ENCODE assay signal across 8 mouse cellular contexts in the genomic region with DNA sequence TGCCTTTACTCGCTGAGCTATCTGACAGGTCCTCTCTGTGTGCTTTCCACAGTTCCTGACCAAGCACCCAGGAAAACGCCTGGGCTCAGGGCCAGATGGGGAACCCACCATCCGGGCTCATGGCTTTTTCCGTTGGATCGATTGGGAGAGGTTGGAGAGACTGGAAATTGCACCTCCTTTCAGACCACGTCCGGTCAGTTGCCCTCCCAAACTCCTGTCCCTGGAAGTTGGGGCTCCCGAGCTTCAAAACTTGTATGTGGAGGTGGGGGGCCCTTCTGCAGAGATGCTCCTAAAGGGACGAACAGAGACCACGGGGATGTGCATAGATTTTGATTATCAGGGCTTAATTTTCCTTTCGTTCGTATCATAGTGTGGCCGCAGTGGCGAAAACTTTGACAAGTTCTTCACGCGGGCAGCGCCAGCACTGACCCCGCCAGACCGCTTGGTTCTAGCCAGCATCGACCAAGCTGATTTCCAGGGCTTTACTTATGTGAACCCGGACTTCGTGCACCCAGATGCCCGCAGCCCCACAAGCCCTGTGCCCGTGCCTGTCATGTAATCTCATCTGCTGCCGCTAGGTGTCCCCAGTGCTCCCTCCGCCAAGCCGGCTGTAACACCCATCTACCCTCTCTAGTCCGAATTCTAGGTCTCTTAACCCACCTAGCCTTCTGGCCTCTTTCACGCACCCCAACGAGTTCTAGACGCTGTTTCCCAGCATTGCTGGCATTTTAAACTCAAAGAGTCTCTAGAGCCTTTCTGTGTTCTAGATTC. TPM values are rescaled to one million over a fixed set of nuclear protein-coding genes. Genes with fewer than 3 reads are reported as not detected.
A peak's percentile ranks its signal among the peaks of the same experiment; 100 is the strongest.
DNase-seq lines count a peak whose midpoint lies in the region; ATAC-seq and TF ChIP-seq lines count a peak whose summit lies in the region.

No protein-coding gene starts in this region.

- TF ChIP-seq CTCF in kidney, adult 2 months (conservative IDR thresholded peaks at IDR 0.05; ENCODE audit: insufficient read depth, insufficient read length, low read depth, low read length): peak; percentile 94

- 21% methylated on average over 31 of the region's 31 CpGs for WGBS in embryonic facial prominence, embryonic 10.5 days
- WGBS in kidney, adult 2 months: 20% methylated on average over 31 of the region's 31 CpGs
- whole genome bisulfite sequencing in limb, embryonic 11.5 days: 21% methylated on average over 31 of the region's 31 CpGs
- WGBS in midbrain, embryonic 15.5 days: 20% methylated on average over 31 of the region's 31 CpGs

- no peak for ATAC-seq in limb, embryonic 11.5 days (ENCODE audit: insufficient number of reproducible peaks, low FRiP score, low TSS enrichment, low read depth)
- 0 out of 2 replicates have a peak, but pooled peaks have one; percentile 7 for ATAC-seq in midbrain, embryonic 15.5 days (replicated peaks)

- peaks cover 3% of the 10 kb centered on the region; the same call in 1 of the 2 replicates for H3K9me3 ChIP-seq in embryonic facial prominence, embryonic 10.5 days
- H3K9me3 ChIP-seq in limb, embryonic 11.5 days (ENCODE audit: control insufficient read depth, low read length): no peaks in the 10 kb centered on the region
- H3K9me3 ChIP-seq in midbrain, embryonic 15.5 days: no peaks in the 10 kb centered on the region

- H3K9ac ChIP-seq in limb, embryonic 11.5 days (ENCODE audit: low read length): no peak overlapping the region
- no peak overlapping the region for H3K9ac ChIP-seq in midbrain, embryonic 15.5 days

- peak overlapping the region; percentile 37 for H3K4me3 ChIP-seq in embryonic facial prominence, embryonic 10.5 days
- H3K4me3 ChIP-seq in kidney, adult 2 months (ENCODE audit: insufficient read depth, low read depth, low read length): no peak overlapping the region
- no peak overlapping the region for H3K4me3 ChIP-seq in limb, embryonic 11.5 days (ENCODE audit: low read depth, low read length)
- no peak overlapping the region for H3K4me3 ChIP-seq in midbrain, embryonic 15.5 days

- H3K4me1 ChIP-seq in embryonic facial prominence, embryonic 10.5 days: peaks cover 37% of the 10 kb centered on the region
- no peaks in the 10 kb centered on the region for H3K4me1 ChIP-seq in kidney, adult 2 months (ENCODE audit: control insufficient read depth, insufficient read depth, low read length)
- peaks cover 7% of the 10 kb centered on the region for H3K4me1 ChIP-seq in limb, embryonic 11.5 days (ENCODE audit: control insufficient read depth, insufficient read depth, low read length)
- peaks cover 30% of the 10 kb centered on the region for H3K4me1 ChIP-seq in midbrain, embryonic 15.5 days

- no peak for TF ChIP-seq POLR2A in kidney, adult 2 months (IDR thresholded peaks at IDR 0.05; ENCODE audit: low read depth, low read length)

- no peak overlapping the region for H3K27ac ChIP-seq in embryonic facial prominence, embryonic 10.5 days (replicated peaks)
- H3K27ac ChIP-seq in kidney, adult 2 months (ENCODE audit: insufficient read depth, low read depth, low read length): no peak overlapping the region
- no peak overlapping the region for H3K27ac ChIP-seq in limb, embryonic 11.5 days (replicated peaks; ENCODE audit: low read depth, low read length)
- H3K27ac ChIP-seq in midbrain, embryonic 15.5 days: no peak overlapping the region

- H3K4me2 ChIP-seq in limb, embryonic 11.5 days (ENCODE audit: low read depth, severe bottlenecking): 0 out of 2 replicates have a peak overlapping the region, but pooled peaks have one; percentile 16
- H3K4me2 ChIP-seq in midbrain, embryonic 15.5 days: peak overlapping the region; percentile 36

- peak; percentile 48 to 58 for DNase-seq in urinary bladder, adult 18-20 months (ENCODE audit: low spot score in 2 of 2)
- DNase-seq in urinary bladder, postnatal 10 days (ENCODE audit: low spot score): no peak
- DNase-seq in embryonic facial prominence, embryonic 10.5 days (ENCODE audit: low spot score): peak; percentile 83
- peak; percentile 71 to 83 for DNase-seq in heart, adult 18-20 months
- peak; percentile 70 for DNase-seq in kidney, adult 2 months
- DNase-seq in limb, embryonic 11.5 days (ENCODE audit: low spot score): peak; percentile 84
- peak; percentile 46 to 77 for DNase-seq in spleen, adult 18-20 months

- no peaks in the 10 kb centered on the region for H3K36me3 ChIP-seq in embryonic facial prominence, embryonic 10.5 days (replicated peaks)
- no peaks in the 10 kb centered on the region for H3K36me3 ChIP-seq in kidney, adult 2 months (ENCODE audit: control insufficient read depth, insufficient read depth, low read length)
- H3K36me3 ChIP-seq in limb, embryonic 11.5 days (ENCODE audit: control insufficient read depth, insufficient read depth, low read length): no peaks in the 10 kb centered on the region
- H3K36me3 ChIP-seq in midbrain, embryonic 15.5 days (replicated peaks): no peaks in the 10 kb centered on the region

- H3K27me3 ChIP-seq in embryonic facial prominence, embryonic 10.5 days (replicated peaks; ENCODE audit: low read depth, poor library complexity, severe bottlenecking): peaks cover 22% of the 10 kb centered on the region
- no peaks in the 10 kb centered on the region for H3K27me3 ChIP-seq in kidney, adult 2 months (replicated peaks; ENCODE audit: control insufficient read depth, insufficient read depth, low read length)
- H3K27me3 ChIP-seq in limb, embryonic 11.5 days (ENCODE audit: control insufficient read depth, insufficient read depth, low read length): no peaks in the 10 kb centered on the region
- H3K27me3 ChIP-seq in midbrain, embryonic 15.5 days (replicated peaks): peaks cover 10% of the 10 kb centered on the region; the same call in 1 of the 2 replicates

RNA-seq across cellular contexts. Expression of a gene that starts 2.8 kb away (rescaled TPM):
- 1.2 and 1.9 TPM in 2 replicates for polyA plus RNA-seq in embryonic facial prominence, embryonic 10.5 days (2016; fragmentation: Nextera tagmentation; extraction: Ambion mirVana)
- 1 to 10 TPM; 3.7 to 4.6 TPM for total RNA-seq in heart, adult 18-20 months (2021)
- 3.4 and 4.4 TPM in 2 replicates for polyA plus RNA-seq in kidney, adult 2 months (2012; rRNA removed)
- 2.0 and 2.6 TPM in 2 replicates for polyA plus RNA-seq in limb, embryonic 11.5 days (2014; fragmentation: Nextera tagmentation; extraction: Ambion mirVana)
- 4.0 TPM in 2 replicates for polyA plus RNA-seq in midbrain, embryonic 15.5 days (2015; fragmentation: Nextera tagmentation; extraction: Ambion mirVana)

RNA-seq across cellular contexts. Expression of a gene that starts 41.0 kb away (rescaled TPM):
- polyA plus RNA-seq in embryonic facial prominence, embryonic 10.5 days (2016; fragmentation: Nextera tagmentation; extraction: Ambion mirVana): 0.36 and 0.44 TPM in 2 replicates
- 1 to 10 TPM in 1 of 2 experiments, under 1 TPM in 1; 0.85 to 1.2 TPM for total RNA-seq in heart, adult 18-20 months (2021)
- polyA plus RNA-seq in kidney, adult 2 months (2012; rRNA removed): 0.44 and 0.77 TPM in 2 replicates
- polyA plus RNA-seq in limb, embryonic 11.5 days (2014; fragmentation: Nextera tagmentation; extraction: Ambion mirVana): 0.07 and 0.12 TPM in 2 replicates
- polyA plus RNA-seq in midbrain, embryonic 15.5 days (2015; fragmentation: Nextera tagmentation; extraction: Ambion mirVana): 2.3 and 2.4 TPM in 2 replicates

RNA-seq across cellular contexts. Expression of a gene that starts 41.1 kb away (rescaled TPM):
- 27.5 and 28.2 TPM in 2 replicates for polyA plus RNA-seq in embryonic facial prominence, embryonic 10.5 days (2016; fragmentation: Nextera tagmentation; extraction: Ambion mirVana)
- total RNA-seq in heart, adult 18-20 months (2021): 100 to 1,000 TPM; 109 to 122 TPM
- polyA plus RNA-seq in kidney, adult 2 months (2012; rRNA removed): 111 and 114 TPM in 2 replicates
- polyA plus RNA-seq in limb, embryonic 11.5 days (2014; fragmentation: Nextera tagmentation; extraction: Ambion mirVana): 37.7 and 40.2 TPM in 2 replicates
- 33.3 and 34.5 TPM in 2 replicates for polyA plus RNA-seq in midbrain, embryonic 15.5 days (2015; fragmentation: Nextera tagmentation; extraction: Ambion mirVana)
